Mouse (Mus musculus) ES-Bruce4 (cell line): ENCODE data around the gene Nosip.

Source experiments
- CTCF ChIP-seq: IDR thresholded peaks from one replicate; pipeline ENCODE4 v1.8.1; 2011; ENCODE audit warnings: low read depth, low read length
- POLR2A ChIP-seq: IDR thresholded peaks from one replicate; pipeline ENCODE4 v1.8.1; 2011; ENCODE audit warnings: low read length; ENCODE audit not compliant: insufficient read depth

DNA sequence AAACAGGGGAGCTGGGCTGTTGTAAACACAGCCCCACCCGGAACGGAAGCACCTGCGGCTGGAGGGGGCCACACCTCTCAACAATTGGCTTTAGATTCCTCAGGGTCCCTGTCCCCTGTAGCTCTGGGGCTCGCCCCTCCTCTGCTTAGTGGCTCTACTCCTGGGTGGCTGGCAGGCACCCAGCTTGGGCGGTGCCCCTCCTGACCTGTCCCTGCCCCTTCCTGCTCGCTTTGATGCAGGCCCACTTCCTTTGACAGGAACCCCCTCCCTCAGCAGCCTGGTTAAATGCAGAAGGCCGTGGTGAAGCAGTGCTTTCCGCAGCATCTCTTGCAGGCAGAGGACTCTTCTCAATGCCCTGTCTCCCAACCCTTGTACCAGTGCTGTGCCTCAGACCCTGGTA lies 59.2 kb downstream of the Nosip start:
- TF ChIP-seq CTCF: no peak
- TF ChIP-seq POLR2A: no peak
